Mouse (Mus musculus) right cerebral cortex, postnatal 36 days (tissue): ENCODE measurements at regions not wholly inside any gene's neighbourhood (a gene's known extent, or its start where the extent isn't known, plus 50 kb on each side); places are given as distances from the start of the nearest gene placed in this dataset.

Source experiments
- DNase-seq, 2 experiments: peaks; one replicate each; pipeline ENCODE4 v3.0.0; 2022; ENCODE audit warnings: low spot score in 2 of 2, mixed read lengths in 1 of 2

DNA sequence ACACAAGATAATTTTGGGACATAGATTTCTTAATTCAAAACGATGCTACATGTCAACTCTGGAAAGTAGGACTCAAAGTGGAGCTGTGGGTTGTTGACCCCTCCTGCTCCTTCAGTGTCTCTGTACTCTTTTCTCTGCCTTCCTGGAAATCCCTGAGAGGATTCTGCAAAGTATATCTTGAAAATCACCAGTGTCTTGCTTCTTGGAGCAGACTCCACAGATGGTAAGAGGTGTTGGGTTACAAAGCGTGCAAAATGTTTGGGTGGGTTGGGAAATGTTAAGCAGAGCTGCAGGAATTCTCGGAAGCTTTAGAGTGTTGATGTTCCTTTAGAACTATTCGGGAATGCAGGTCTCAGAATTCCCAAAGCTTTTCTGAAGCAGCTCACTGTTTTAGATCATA, 61.5 kb upstream of the Abcb5 start:
- DNase-seq: peak in 1 of 2 experiments; percentile 18

GRCm38 (mm10) chr12:119026311-119026710, 60.1 kb upstream of the Abcb5 start:
- peak in 1 of 2 experiments; percentile 8 for DNase-seq

DNA sequence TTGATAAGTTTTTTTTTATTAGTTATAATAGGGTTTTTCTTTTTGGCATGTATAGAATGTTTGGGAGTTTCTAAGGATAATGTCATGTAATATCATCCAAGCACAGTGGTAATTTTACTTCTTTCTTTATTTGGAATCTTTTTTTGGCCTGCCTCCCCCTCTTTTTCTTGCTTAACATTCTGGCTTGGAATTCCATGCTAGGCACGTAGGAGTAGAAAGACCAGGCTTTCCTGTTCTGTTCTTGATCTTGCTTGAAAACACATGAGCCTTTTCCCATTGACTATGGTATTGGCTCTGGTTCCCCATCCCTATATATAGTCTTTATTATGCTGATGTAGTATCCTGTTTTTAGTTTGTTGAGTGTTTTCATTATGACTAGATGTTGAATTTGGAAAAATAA, 57.8 kb upstream of the Abcb5 start:
- DNase-seq: no peak
